Mouse (Mus musculus): ENCODE results near the gene Lins1. TPM values are rescaled to one million over a fixed set of nuclear protein-coding genes. Genes with fewer than 3 reads are reported as not detected.

Lins1 gene
- polyA plus RNA-seq, 1 experiment from 2014 or later: 20.6 TPM

Other genes starting within 250 kb of the Lins1 start
- gene Asb7, start 293 bp upstream of the Lins1 start, polyA plus RNA-seq (2014; fragmentation: Nextera tagmentation; extraction: Ambion mirVana): 19.0 and 19.8 TPM in 2 replicates
- 0.50 and 0.55 TPM in 2 replicates for gene Cers3, start 53.6 kb downstream of the Lins1 start, polyA plus RNA-seq (2014; fragmentation: Nextera tagmentation; extraction: Ambion mirVana)
- 2.6 and 2.8 TPM in 2 replicates for gene Adamts17, start 149.8 kb downstream of the Lins1 start, polyA plus RNA-seq (2014; fragmentation: Nextera tagmentation; extraction: Ambion mirVana)

Data from midbrain, embryonic 14.5 days (tissue).